Mouse (Mus musculus) MEL (cell line): ENCODE measurements at regions not wholly inside any gene's neighbourhood (a gene's known extent, or its start where the extent isn't known, plus 50 kb on each side); places are given as distances from the start of the nearest gene placed in this dataset.

Experiments used
- DNase-seq: peaks from one replicate; pipeline ENCODE4 v3.0.0; 2011; ENCODE audit warnings: low read depth, low spot score
- H3K27ac ChIP-seq: 2 replicates; pipeline ENCODE4 v1.5.1; 2012; ENCODE audit warnings: low read depth, mild to moderate bottlenecking, control low read depth, low read length, moderate library complexity; ENCODE audit not compliant: control insufficient read depth
- H3K27me3 ChIP-seq, 2 experiments: fragments of 150-350 bp in 1 of 2; sonication (generic) in 1 of 2; 2 replicates each; pipeline ENCODE4 v1.6.1; 2012; ENCODE audit warnings: low read length in 2 of 2, mild to moderate bottlenecking in 2 of 2, improper control_type of control experiment in 1 of 2, moderate library complexity in 1 of 2; ENCODE audit not compliant: insufficient read depth in 2 of 2, control insufficient read depth in 1 of 2
- H3K36me3 ChIP-seq, 2 experiments: 2 replicates each; pipeline ENCODE4 v1.6.1; 2012 to 2014; ENCODE audit warnings: low read length in 2 of 2, improper control_type of control experiment in 1 of 2, inconsistent platforms in 1 of 2, mild to moderate bottlenecking in 1 of 2; ENCODE audit not compliant: insufficient read depth in 2 of 2, control insufficient read depth in 1 of 2
- H3K4me1 ChIP-seq, 2 experiments: fragments of 150-350 bp in 1 of 2; sonication (generic) in 1 of 2; 2 replicates each; pipeline ENCODE4 v1.6.1; 2012; ENCODE audit warnings: low read length in 2 of 2, improper control_type of control experiment in 1 of 2, mild to moderate bottlenecking in 1 of 2; ENCODE audit not compliant: insufficient read depth in 2 of 2, control insufficient read depth in 1 of 2
- H3K4me3 ChIP-seq, 2 experiments: fragments of 150-350 bp in 1 of 2; sonication (generic) in 1 of 2; 2 replicates each; pipeline ENCODE4 v1.5.1; 2012; ENCODE audit warnings: low read depth in 2 of 2, low read length in 2 of 2, mild to moderate bottlenecking in 2 of 2, moderate library complexity in 2 of 2, control low read depth in 1 of 2, improper control_type of control experiment in 1 of 2; ENCODE audit not compliant: control insufficient read depth in 1 of 2, insufficient read depth in 1 of 2
- H3K79me2 ChIP-seq: 2 replicates; pipeline ENCODE4 v1.6.1; 2012; ENCODE audit warnings: mild to moderate bottlenecking, low read length, moderate library complexity; ENCODE audit not compliant: control insufficient read depth, poor library complexity, insufficient read depth
- H3K9ac ChIP-seq: 2 replicates; pipeline ENCODE4 v1.6.1; 2012; ENCODE audit warnings: low read depth, mild to moderate bottlenecking, control low read depth, low read length, moderate library complexity; ENCODE audit not compliant: control insufficient read depth, poor library complexity, severe bottlenecking
- H3K9me3 ChIP-seq: fragments of 150-350 bp; sonication (generic); replicated peaks from 2 replicates; pipeline ENCODE4 v1.6.1; 2012; ENCODE audit warnings: mild to moderate bottlenecking, low read length, improper control_type of control experiment, moderate library complexity; ENCODE audit not compliant: insufficient read depth
- BHLHE40 ChIP-seq: IDR thresholded peaks from 2 replicates; pipeline ENCODE4 v1.6.1; 2012; ENCODE audit warnings: low read depth, mild to moderate bottlenecking, inconsistent platforms, low read length, improper control_type of control experiment, borderline replicate concordance
- EP300 ChIP-seq, 2 experiments: IDR thresholded peaks; 2 replicates each; pipeline ENCODE4 v1.6.1; 2011; ENCODE audit warnings: improper control_type of control experiment in 2 of 2, low read length in 2 of 2, low read depth in 1 of 2, mild to moderate bottlenecking in 1 of 2
- ETS1 ChIP-seq: IDR thresholded peaks from 2 replicates; pipeline ENCODE4 v1.6.1; 2012; ENCODE audit warnings: low read depth, mild to moderate bottlenecking, inconsistent platforms, low read length, improper control_type of control experiment, moderate library complexity
- GATA1 ChIP-seq: IDR thresholded peaks from 2 replicates; pipeline ENCODE4 v1.6.1; 2011; ENCODE audit warnings: low read depth, low read length, improper control_type of control experiment
- HCFC1 ChIP-seq: IDR thresholded peaks from 2 replicates; pipeline ENCODE4 v1.6.1; 2012; ENCODE audit warnings: low read depth, mild to moderate bottlenecking, inconsistent platforms, low read length, improper control_type of control experiment, moderate library complexity
- JUND ChIP-seq: IDR thresholded peaks from 2 replicates; pipeline ENCODE4 v1.6.1; 2011; ENCODE audit warnings: low read depth, mild to moderate bottlenecking, improper control_type of control experiment, low read length
- MAZ ChIP-seq: IDR thresholded peaks from 2 replicates; pipeline ENCODE4 v1.6.1; 2012; ENCODE audit warnings: low read depth, mild to moderate bottlenecking, inconsistent platforms, low read length, improper control_type of control experiment
- MXI1 ChIP-seq: IDR thresholded peaks from 2 replicates; pipeline ENCODE4 v1.6.1; 2011; ENCODE audit warnings: mild to moderate bottlenecking, low read depth, low read length, improper control_type of control experiment
- NELFE ChIP-seq: IDR thresholded peaks from 2 replicates; pipeline ENCODE4 v1.6.1; 2011; ENCODE audit warnings: low read depth, low read length, improper control_type of control experiment
- NRF1 ChIP-seq: IDR thresholded peaks from 2 replicates; pipeline ENCODE4 v1.6.1; 2014; ENCODE audit warnings: low read depth, mild to moderate bottlenecking, inconsistent platforms, low read length, improper control_type of control experiment, moderate library complexity; ENCODE audit not compliant: poor library complexity, insufficient read depth, severe bottlenecking
- POLR2AphosphoS2 ChIP-seq: IDR thresholded peaks from 2 replicates; pipeline ENCODE4 v1.6.1; 2011; ENCODE audit warnings: low read length, improper control_type of control experiment
- POLR2AphosphoS5 ChIP-seq: IDR thresholded peaks from 2 replicates; pipeline ENCODE4 v1.6.1; 2012; ENCODE audit warnings: low read depth, borderline replicate concordance, mild to moderate bottlenecking, inconsistent platforms, low read length, moderate library complexity, mixed read lengths
- RCOR1 ChIP-seq: IDR thresholded peaks from 2 replicates; pipeline ENCODE4 v1.6.1; 2012; ENCODE audit warnings: low read depth, mild to moderate bottlenecking, inconsistent platforms, low read length, improper control_type of control experiment
- SMC3 ChIP-seq: IDR thresholded peaks from 2 replicates; pipeline ENCODE4 v1.6.1; 2011; ENCODE audit warnings: low read depth, low read length, improper control_type of control experiment
- TAL1 ChIP-seq: IDR thresholded peaks from 2 replicates; pipeline ENCODE4 v1.6.1; 2012; ENCODE audit warnings: mild to moderate bottlenecking, inconsistent platforms, low read length, moderate library complexity, mixed read lengths
- TCF12 ChIP-seq: IDR thresholded peaks from 2 replicates; pipeline ENCODE4 v1.6.1; 2014; ENCODE audit warnings: low read depth, mild to moderate bottlenecking, inconsistent platforms, low read length, improper control_type of control experiment, moderate library complexity
- USF2 ChIP-seq, 2 experiments: IDR thresholded peaks; 2 replicates each; pipeline ENCODE4 v1.6.1; 2011 to 2012; ENCODE audit warnings: improper control_type of control experiment in 2 of 2, low read length in 2 of 2, borderline replicate concordance in 1 of 2, inconsistent platforms in 1 of 2, low read depth in 1 of 2, mild to moderate bottlenecking in 1 of 2; ENCODE audit not compliant: insufficient read depth in 1 of 2
- ZC3H11A ChIP-seq: IDR thresholded peaks from 2 replicates; pipeline ENCODE4 v1.6.1; 2012; ENCODE audit warnings: low read depth, mild to moderate bottlenecking, inconsistent platforms, low read length, improper control_type of control experiment
- ZKSCAN1 ChIP-seq: IDR thresholded peaks from 2 replicates; pipeline ENCODE4 v1.6.1; 2012; ENCODE audit warnings: low read depth, mild to moderate bottlenecking, inconsistent platforms, low read length, improper control_type of control experiment, moderate library complexity

GRCm38 (mm10) chr4:10807260-10807659, 67.0 kb upstream of the 2610301B20Rik start:
- no peak for TF ChIP-seq BHLHE40
- TF ChIP-seq RCOR1, result peak; percentile 27; the same call in 1 of the 2 replicates
- no peak for TF ChIP-seq POLR2AphosphoS5
- no peak for TF ChIP-seq NELFE
- peak; percentile 75; the same call in 1 of the 2 replicates for TF ChIP-seq TCF12
- peak; percentile 30 to 55; a peak in 3 of 4 replicates for TF ChIP-seq EP300 (IDR thresholded peaks at IDR 0.05; ENCODE audit: low read depth in 1 of 2, low read length in 2 of 2)
- no peak for TF ChIP-seq JUND
- peak; percentile 38 for TF ChIP-seq TAL1
- no peak overlapping the region for H3K9ac ChIP-seq
- no peaks in the 10 kb centered on the region for H3K9me3 ChIP-seq
- H3K27ac ChIP-seq, result no peak overlapping the region
- DNase-seq, result peak; percentile 23
- H3K79me2 ChIP-seq, result no peaks in the 10 kb centered on the region
- H3K36me3 ChIP-seq, result no peaks in the 10 kb centered on the region
- peaks cover 0 to 3% of the 10 kb centered on the region in 2 experiments; a peak in 1 of 4 replicates for H3K27me3 ChIP-seq
- H3K4me1 ChIP-seq, result no peaks in the 10 kb centered on the region
- H3K4me3 ChIP-seq, result no peak overlapping the region

- peaks cover 0 to 4% of the 10 kb centered on the region in 2 experiments; a peak in 1 of 4 replicates for H3K27me3 ChIP-seq
- no peak for DNase-seq
- no peaks in the 10 kb centered on the region for H3K4me1 ChIP-seq
- no peak overlapping the region for H3K9ac ChIP-seq
- no peak for TF ChIP-seq NRF1
- no peak for TF ChIP-seq MXI1
- TF ChIP-seq RCOR1, result no peak
- TF ChIP-seq ZC3H11A, result no peak
- no peak for TF ChIP-seq ETS1
- no peak for TF ChIP-seq MAZ
- no peak for TF ChIP-seq SMC3
- TF ChIP-seq HCFC1, result no peak
- no peak for TF ChIP-seq NELFE
- TF ChIP-seq POLR2AphosphoS2, result no peak
- no peak for TF ChIP-seq ZKSCAN1
- TF ChIP-seq GATA1, result no peak
- no peak for TF ChIP-seq USF2 (IDR thresholded peaks at IDR 0.05; ENCODE audit: borderline replicate concordance in 1 of 2, insufficient read depth in 1 of 2, low read depth in 1 of 2, low read length in 2 of 2)
- H3K27ac ChIP-seq, result no peak overlapping the region
- no peak overlapping the region for H3K4me3 ChIP-seq
- H3K9me3 ChIP-seq, result no peaks in the 10 kb centered on the region
- H3K36me3 ChIP-seq, result no peaks in the 10 kb centered on the region
- no peaks in the 10 kb centered on the region for H3K79me2 ChIP-seq
Measured at GRCm38 (mm10) chr4:10812931-10813330, 61.4 kb upstream of the 2610301B20Rik start.
